Mouse (Mus musculus): ENCODE measurements around the gene Cep85l.

GRCm38 (mm10) chr10:53416152-53416712 is 36.5 kb upstream of the Cep85l start:
- no peak for TF ChIP-seq CTCF (IDR thresholded peaks at IDR 0.05; ENCODE audit: low read depth, low read length)
- no peak for TF ChIP-seq POLR2A (IDR thresholded peaks at IDR 0.05; ENCODE audit: borderline replicate concordance, low read depth, low read length)
